Mouse (Mus musculus) c-Kit-positive CD71-positive TER-119-negative erythroid progenitor cells, embryonic 14.5 days (primary cell): ENCODE results near the gene Gm13057.
"Not testable (repeated sequence)": the region's sequence is repeated elsewhere in the genome, so short reads cannot be mapped to it uniquely, and the experiment has no call there.

Experiments used
- DNase-seq: peaks from one replicate; pipeline ENCODE4 v3.0.0-alpha.2; 2013; ENCODE audit warnings: low read depth

Gene Gm13057

GRCm38 (mm10) chr4:143551400-143551799 lies at the start of gene Gm13057, which contains the start of gene BC080695:
Gene Gm13057, plus strand, starts transcription at chr4:143551709.
Gene BC080695, plus strand, starts transcription at chr4:143551700.
- DNase-seq: not testable (repeated sequence)

- DNase-seq: no peak
These were observed 40.5 kb upstream of the Gm13057 start, which contains the start of gene Gm13043 for GRCm38 (mm10) chr4:143511043-143511442. Gene Gm13043, plus strand, starts transcription at chr4:143511343.

- DNase-seq: not testable (repeated sequence)
These were observed 15.9 kb upstream of the Gm13057 start, which contains the start of gene Gm13040 for GRCm38 (mm10) chr4:143535654-143536053. Gene Gm13040, plus strand, starts transcription at chr4:143535954.
